Mouse (Mus musculus): ENCODE measurements around the gene Ift22. TPM values are rescaled to one million over a fixed set of nuclear protein-coding genes. Genes with fewer than 3 reads are reported as not detected.

Gene Ift22
- polyA plus RNA-seq, 1 experiment from 2014 or later: 28.5 TPM

DNA sequence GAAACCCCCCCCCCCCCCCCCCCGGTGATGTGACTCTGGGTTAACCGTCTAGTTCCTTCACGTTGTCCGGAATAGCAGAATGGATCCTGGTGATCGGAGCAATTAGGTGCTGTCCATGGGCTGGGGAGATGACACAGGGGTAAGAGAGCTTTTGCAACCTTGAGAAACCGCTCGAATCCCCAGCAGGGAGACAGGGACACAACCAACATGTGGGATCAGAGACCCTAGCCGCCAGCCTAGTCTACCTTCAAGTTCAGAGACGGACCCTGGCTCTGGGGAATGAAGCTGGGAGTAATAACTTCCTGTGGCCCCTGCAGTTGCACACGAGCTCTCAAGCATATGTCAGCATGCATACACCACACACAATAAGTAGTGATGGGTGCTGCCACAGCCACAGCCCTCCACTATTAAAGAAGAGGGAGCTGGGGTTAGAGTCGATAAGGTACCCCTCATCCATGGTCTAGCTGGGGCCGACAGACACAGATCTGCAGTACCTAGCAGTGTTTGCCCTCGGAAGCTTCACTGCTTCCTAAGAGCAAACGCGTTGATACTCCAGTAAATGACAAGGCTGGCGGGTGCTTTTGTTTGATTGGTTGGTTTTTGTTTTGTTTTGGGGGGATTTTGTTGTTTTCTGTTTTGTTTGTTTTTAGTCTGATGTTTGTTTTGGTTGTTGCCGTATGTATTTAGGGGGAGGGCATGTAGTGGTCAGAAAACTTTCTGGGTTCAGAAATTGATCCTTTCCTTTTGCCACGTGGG is 11.8 kb downstream of the Ift22 start:
- WGBS: 17% methylated on average over 18 of the region's 18 CpGs
- H3K4me3 ChIP-seq (ENCODE audit: low read depth, low read length): peak overlapping the region; percentile 67
- H3K4me1 ChIP-seq (replicated peaks; ENCODE audit: control insufficient read depth, insufficient read depth, low read length): peaks cover 5% of the 10 kb centered on the region; the same call in 1 of the 2 replicates
- no peaks in the 10 kb centered on the region for H3K9me3 ChIP-seq (ENCODE audit: control insufficient read depth, low read length)
- H3K4me2 ChIP-seq: peak overlapping the region; percentile 83
- H3K36me3 ChIP-seq (ENCODE audit: control insufficient read depth, insufficient read depth, low read length): no peaks in the 10 kb centered on the region
- DNase-seq (ENCODE audit: low spot score) (peak; percentile 46), ATAC-seq (replicated peaks; ENCODE audit: low FRiP score) (peak; percentile 18)
- peak overlapping the region; percentile 66 for H3K9ac ChIP-seq (ENCODE audit: low read depth, low read length)
- no peaks in the 10 kb centered on the region for H3K27me3 ChIP-seq (replicated peaks; ENCODE audit: control insufficient read depth, insufficient read depth, low read length)
- peak overlapping the region; percentile 46; the same call in 1 of the 2 replicates for H3K27ac ChIP-seq (ENCODE audit: low read depth, low read length)

DNA sequence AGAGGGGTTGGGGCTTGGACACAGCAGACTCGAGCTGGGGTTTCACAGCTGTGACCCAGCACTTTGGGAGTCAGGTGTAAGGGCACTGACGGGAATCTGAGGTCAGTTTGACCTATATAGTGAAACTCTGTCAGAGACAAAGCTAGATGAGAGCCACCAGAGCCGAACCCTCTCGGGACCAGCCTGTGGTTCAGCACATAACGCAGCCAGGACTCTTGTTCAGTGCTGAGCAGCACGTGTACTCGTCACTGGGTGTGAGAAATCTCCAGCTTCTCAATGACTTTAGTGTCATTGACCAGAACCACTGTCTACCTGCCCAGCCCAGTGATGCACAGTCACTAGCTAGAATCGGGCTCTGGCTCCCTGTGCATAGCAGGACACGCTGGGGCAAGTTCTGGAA is 14.9 kb downstream of the Ift22 start:
- Histone ChIP-seq H3K36me3 (ENCODE audit: control insufficient read depth, insufficient read depth, low read length) (no peaks in the 10 kb centered on the region), H3K4me1 (replicated peaks; ENCODE audit: control insufficient read depth, insufficient read depth, low read length) (peaks cover 5% of the 10 kb centered on the region; the same call in 1 of the 2 replicates), H3K9ac (ENCODE audit: low read depth, low read length) (no peak overlapping the region), H3K27me3 (replicated peaks; ENCODE audit: control insufficient read depth, insufficient read depth, low read length) (no peaks in the 10 kb centered on the region), H3K27ac (ENCODE audit: low read depth, low read length) (no peak overlapping the region), H3K4me3 (ENCODE audit: low read depth, low read length) (no peak overlapping the region), H3K4me2 (no peak overlapping the region), H3K9me3 (ENCODE audit: control insufficient read depth, low read length) (no peaks in the 10 kb centered on the region)
- 79% methylated on average over 9 of the region's 9 CpGs for WGBS
- no peak for DNase-seq (ENCODE audit: low spot score)
- ATAC-seq (replicated peaks; ENCODE audit: low FRiP score): no peak

- Histone ChIP-seq H3K4me3 (ENCODE audit: low read depth, low read length) (no peak overlapping the region), H3K4me1 (replicated peaks; ENCODE audit: control insufficient read depth, insufficient read depth, low read length) (peaks cover 5% of the 10 kb centered on the region; the same call in 1 of the 2 replicates), H3K36me3 (ENCODE audit: control insufficient read depth, insufficient read depth, low read length) (no peaks in the 10 kb centered on the region), H3K27ac (ENCODE audit: low read depth, low read length) (no peak overlapping the region), H3K4me2 (no peak overlapping the region), H3K27me3 (replicated peaks; ENCODE audit: control insufficient read depth, insufficient read depth, low read length) (no peaks in the 10 kb centered on the region), H3K9me3 (ENCODE audit: control insufficient read depth, low read length) (no peaks in the 10 kb centered on the region), H3K9ac (ENCODE audit: low read depth, low read length) (no peak overlapping the region)
- ATAC-seq (replicated peaks; ENCODE audit: low FRiP score): no peak
- 56% methylated on average over 7 of the region's 7 CpGs for WGBS
- no peak for DNase-seq (ENCODE audit: low spot score)
Measured at GRCm38 (mm10) chr5:136923751-136924478, 16.0 kb downstream of the Ift22 start.

DNA sequence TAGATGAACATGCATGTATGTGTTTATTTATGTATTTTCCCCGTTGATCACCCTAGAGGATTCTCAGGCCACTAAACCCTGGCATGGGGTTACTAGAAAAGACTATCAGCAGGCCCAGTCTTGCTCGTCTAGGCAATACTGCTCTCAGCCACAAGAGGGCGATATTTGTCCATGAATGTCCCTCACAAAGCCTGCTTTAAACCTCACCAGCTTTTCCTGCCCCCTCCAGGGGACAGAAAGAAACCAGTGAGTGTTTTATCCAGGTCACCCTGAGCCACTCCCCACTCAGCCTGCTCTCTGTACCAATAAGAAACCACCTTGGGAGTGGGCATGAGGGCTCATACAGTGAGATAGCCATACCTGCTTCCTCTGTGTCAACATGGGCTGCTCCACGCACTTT is 21.1 kb downstream of the Ift22 start:
- Histone ChIP-seq H3K27ac (ENCODE audit: low read depth, low read length) (no peak overlapping the region), H3K4me1 (replicated peaks; ENCODE audit: control insufficient read depth, insufficient read depth, low read length) (no peaks in the 10 kb centered on the region; the same call in 1 of the 2 replicates), H3K4me3 (ENCODE audit: low read depth, low read length) (no peak overlapping the region), H3K9ac (ENCODE audit: low read depth, low read length) (no peak overlapping the region), H3K36me3 (ENCODE audit: control insufficient read depth, insufficient read depth, low read length) (no peaks in the 10 kb centered on the region), H3K4me2 (no peak overlapping the region), H3K9me3 (ENCODE audit: control insufficient read depth, low read length) (no peaks in the 10 kb centered on the region), H3K27me3 (replicated peaks; ENCODE audit: control insufficient read depth, insufficient read depth, low read length) (no peaks in the 10 kb centered on the region)
- ATAC-seq (replicated peaks; ENCODE audit: low FRiP score) (0 out of 2 replicates have a peak, but pooled peaks have one; percentile 45), DNase-seq (ENCODE audit: low spot score) (peak; percentile 82)
- WGBS: 23% methylated on average over 4 of the region's 4 CpGs

DNA sequence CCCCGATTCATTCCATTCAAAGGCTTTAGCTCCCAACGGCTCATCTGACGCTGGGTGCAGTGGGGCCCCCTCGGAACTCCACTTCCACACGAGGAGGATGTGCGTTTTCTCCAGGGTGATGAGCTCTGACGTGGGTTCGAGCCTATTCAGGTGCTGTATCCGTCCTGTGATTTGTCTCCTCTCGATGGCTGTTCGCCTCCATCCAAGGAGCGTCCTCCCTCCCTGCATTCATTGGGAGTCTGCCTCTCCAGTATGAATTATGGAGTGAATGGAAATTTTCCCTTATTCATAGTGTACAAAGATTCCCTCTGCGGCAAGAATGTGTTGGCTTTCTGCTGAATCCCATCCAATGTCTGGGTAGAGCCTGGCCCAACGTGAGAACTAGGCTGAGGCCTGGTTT is 23.9 kb downstream of the Ift22 start:
- H3K4me1 ChIP-seq (replicated peaks; ENCODE audit: control insufficient read depth, insufficient read depth, low read length): no peaks in the 10 kb centered on the region; the same call in 1 of the 2 replicates
- H3K27ac ChIP-seq (ENCODE audit: low read depth, low read length): no peak overlapping the region
- no peaks in the 10 kb centered on the region for H3K36me3 ChIP-seq (ENCODE audit: control insufficient read depth, insufficient read depth, low read length)
- no peak overlapping the region for H3K9ac ChIP-seq (ENCODE audit: low read depth, low read length)
- H3K27me3 ChIP-seq (replicated peaks; ENCODE audit: control insufficient read depth, insufficient read depth, low read length): no peaks in the 10 kb centered on the region
- no peak overlapping the region for H3K4me2 ChIP-seq
- H3K4me3 ChIP-seq (ENCODE audit: low read depth, low read length): no peak overlapping the region
- H3K9me3 ChIP-seq (ENCODE audit: control insufficient read depth, low read length): no peaks in the 10 kb centered on the region
- no peak for DNase-seq (ENCODE audit: low spot score)
- ATAC-seq (replicated peaks; ENCODE audit: low FRiP score): no peak
- WGBS: 87% methylated on average over 14 of the region's 14 CpGs

DNA sequence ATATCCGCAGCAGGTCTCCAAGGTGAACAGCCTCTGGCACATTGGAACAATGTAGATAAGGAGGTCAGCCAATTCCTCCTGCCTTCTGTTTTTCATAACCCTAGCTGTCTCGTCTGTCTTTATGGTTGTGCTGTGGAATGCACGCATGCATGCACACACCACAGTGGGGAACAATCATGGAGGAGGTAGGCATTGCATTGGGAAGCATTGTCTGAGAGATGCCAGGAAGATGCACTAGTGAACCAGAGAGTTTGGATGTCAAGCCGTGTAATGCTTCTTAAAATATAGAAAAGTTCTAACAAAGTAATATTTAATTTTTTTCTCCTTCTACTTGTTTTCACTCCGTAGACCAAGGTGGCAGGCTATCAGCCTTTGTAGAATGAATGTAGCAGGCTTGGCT is 25.0 kb downstream of the Ift22 start:
- Histone ChIP-seq H3K9me3 (ENCODE audit: control insufficient read depth, low read length) (no peaks in the 10 kb centered on the region), H3K36me3 (ENCODE audit: control insufficient read depth, insufficient read depth, low read length) (no peaks in the 10 kb centered on the region), H3K9ac (ENCODE audit: low read depth, low read length) (no peak overlapping the region), H3K4me3 (ENCODE audit: low read depth, low read length) (no peak overlapping the region), H3K4me2 (no peak overlapping the region), H3K27me3 (replicated peaks; ENCODE audit: control insufficient read depth, insufficient read depth, low read length) (no peaks in the 10 kb centered on the region), H3K27ac (ENCODE audit: low read depth, low read length) (no peak overlapping the region), H3K4me1 (replicated peaks; ENCODE audit: control insufficient read depth, insufficient read depth, low read length) (no peaks in the 10 kb centered on the region; the same call in 1 of the 2 replicates)
- no peak for DNase-seq (ENCODE audit: low spot score)
- WGBS: 79% methylated on average over 5 of the region's 5 CpGs
- ATAC-seq (replicated peaks; ENCODE audit: low FRiP score): no peak

- WGBS: 83% methylated on average over 6 of the region's 6 CpGs
- Histone ChIP-seq H3K27ac (ENCODE audit: low read depth, low read length) (no peak overlapping the region), H3K4me2 (no peak overlapping the region), H3K27me3 (replicated peaks; ENCODE audit: control insufficient read depth, insufficient read depth, low read length) (no peaks in the 10 kb centered on the region), H3K4me1 (replicated peaks; ENCODE audit: control insufficient read depth, insufficient read depth, low read length) (no peaks in the 10 kb centered on the region; the same call in 1 of the 2 replicates), H3K9me3 (ENCODE audit: control insufficient read depth, low read length) (no peaks in the 10 kb centered on the region), H3K36me3 (ENCODE audit: control insufficient read depth, insufficient read depth, low read length) (no peaks in the 10 kb centered on the region), H3K9ac (ENCODE audit: low read depth, low read length) (no peak overlapping the region), H3K4me3 (ENCODE audit: low read depth, low read length) (no peak overlapping the region)
- ATAC-seq (replicated peaks; ENCODE audit: low FRiP score): no peak
- no peak for DNase-seq (ENCODE audit: low spot score)
Measured at GRCm38 (mm10) chr5:136933930-136934329, 26.0 kb downstream of the Ift22 start.

- ATAC-seq (replicated peaks; ENCODE audit: low FRiP score) (no peak), DNase-seq (ENCODE audit: low spot score) (no peak)
- Histone ChIP-seq H3K4me2 (no peak overlapping the region), H3K4me1 (replicated peaks; ENCODE audit: control insufficient read depth, insufficient read depth, low read length) (no peaks in the 10 kb centered on the region), H3K9ac (ENCODE audit: low read depth, low read length) (no peak overlapping the region), H3K27me3 (replicated peaks; ENCODE audit: control insufficient read depth, insufficient read depth, low read length) (no peaks in the 10 kb centered on the region), H3K4me3 (ENCODE audit: low read depth, low read length) (no peak overlapping the region), H3K36me3 (ENCODE audit: control insufficient read depth, insufficient read depth, low read length) (no peaks in the 10 kb centered on the region), H3K9me3 (ENCODE audit: control insufficient read depth, low read length) (no peaks in the 10 kb centered on the region), H3K27ac (ENCODE audit: low read depth, low read length) (no peak overlapping the region)
- 54% methylated on average over 7 of the region's 7 CpGs for WGBS
Measured at GRCm38 (mm10) chr5:136935905-136936695, 28.1 kb downstream of the Ift22 start.
